18 mouse cellular contexts compared by ENCODE assay signal in the genomic region with DNA sequence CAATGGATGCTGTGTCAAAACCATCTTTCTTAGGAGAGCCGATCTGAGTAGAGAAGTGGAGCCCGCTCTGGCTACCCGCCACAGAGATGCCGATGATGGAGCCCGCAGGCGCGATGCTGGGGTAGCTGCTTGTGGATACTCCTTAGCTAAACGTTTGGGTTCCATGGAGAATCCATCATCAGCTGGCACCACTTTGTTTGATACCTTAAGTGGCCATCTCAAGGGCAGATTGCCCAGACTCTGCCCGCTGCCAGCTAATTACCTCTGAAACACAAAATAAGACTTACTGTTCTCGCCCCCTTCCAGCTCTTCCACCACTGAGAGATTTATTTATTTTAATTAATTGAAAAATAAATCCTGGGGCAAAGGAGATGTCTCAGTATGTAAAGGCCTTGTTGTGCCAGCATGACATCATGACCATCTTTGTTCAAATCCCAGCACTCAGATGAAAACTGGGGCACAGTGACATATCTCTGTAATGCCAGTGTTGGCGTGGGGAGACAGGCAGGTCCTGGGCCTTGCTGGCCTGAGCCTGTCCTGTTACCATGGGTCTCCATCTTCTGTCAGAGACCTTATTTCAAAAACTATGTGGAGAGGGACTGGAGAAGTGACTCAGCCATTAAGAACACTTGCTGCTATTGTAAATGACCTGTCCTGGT.
A peak's percentile ranks its signal among the peaks of the same experiment; 100 is the strongest.
DNase-seq lines count a peak whose midpoint lies in the region; ATAC-seq lines count a peak whose summit lies in the region.
"Had no signal": no experiment of that assay in that cellular context is flagged by ENCODE, and none has a peak within 500 bp of the region (broad histone marks: within the 10 kb centered on the region; RNA-seq: fewer than 3 reads in every experiment).

No protein-coding gene starts in this region.

- peak; percentile 1 for DNase-seq in cerebellum, adult 9-10 months
- no peak for DNase-seq in cerebellum, adult 11 months
- peak; percentile 8 to 23 for DNase-seq in layer of hippocampus, postnatal 10 days (ENCODE audit: low spot score in 2 of 2)
- no peak for DNase-seq in layer of hippocampus, adult 11-12 months (ENCODE audit: low spot score)
- DNase-seq in brain, adult 2 months (ENCODE audit: low read depth, low spot score) = peak; percentile 15
- DNase-seq in spleen, postnatal 10 days (ENCODE audit: low spot score in 2 of 2) = no peak
- DNase-seq: adrenal gland, postnatal 10 days; kidney, postnatal 4 days; lung, embryonic 14.5 days; right cerebral cortex, postnatal 25 days; thymus, postnatal 14 days had no signal

- no peak overlapping the region for H3K4me2 ChIP-seq in forebrain, embryonic 16.5 days (ENCODE audit: low read length)
- H3K4me2 ChIP-seq: embryonic facial prominence, embryonic 13.5 days; heart, embryonic 11.5 days; intestine, embryonic 15.5 days; liver, embryonic 11.5 days; lung, embryonic 14.5 days; midbrain, embryonic 13.5 days had no signal

- no peak overlapping the region for H3K4me3 ChIP-seq in forebrain, embryonic 16.5 days (replicated peaks; ENCODE audit: low read length)
- H3K4me3 ChIP-seq: embryonic facial prominence, embryonic 13.5 days; intestine, embryonic 15.5 days; midbrain, embryonic 13.5 days had no signal

- WGBS in forebrain, embryonic 16.5 days = 61% methylated on average over 11 of the region's 11 CpGs

- H3K36me3 ChIP-seq in forebrain, embryonic 16.5 days (ENCODE audit: control insufficient read depth, insufficient read depth) = no peaks in the 10 kb centered on the region
- H3K36me3 ChIP-seq: embryonic facial prominence, embryonic 13.5 days; intestine, embryonic 15.5 days; midbrain, embryonic 13.5 days had no signal

- H3K4me1 ChIP-seq in forebrain, embryonic 16.5 days (replicated peaks; ENCODE audit: control insufficient read depth, insufficient read depth, low read length) = 0 out of 2 replicates have a peak, but pooled peaks cover 3% of the 10 kb centered on the region
- H3K4me1 ChIP-seq: embryonic facial prominence, embryonic 13.5 days; intestine, embryonic 15.5 days; midbrain, embryonic 13.5 days had no signal

- ATAC-seq in forebrain, embryonic 16.5 days = peak; percentile 65
- ATAC-seq: intestine, embryonic 15.5 days; midbrain, embryonic 13.5 days had no signal

- H3K9me3 ChIP-seq in forebrain, embryonic 16.5 days (ENCODE audit: control insufficient read depth, low read length) = no peaks in the 10 kb centered on the region
- H3K9me3 ChIP-seq: embryonic facial prominence, embryonic 13.5 days; intestine, embryonic 15.5 days; midbrain, embryonic 13.5 days had no signal

- H3K9ac ChIP-seq in forebrain, embryonic 16.5 days (replicated peaks; ENCODE audit: low read depth, low read length) = no peak overlapping the region
- H3K9ac ChIP-seq: embryonic facial prominence, embryonic 13.5 days; intestine, embryonic 15.5 days; lung, embryonic 14.5 days; midbrain, embryonic 13.5 days had no signal

- no peaks in the 10 kb centered on the region for H3K27me3 ChIP-seq in forebrain, embryonic 16.5 days (replicated peaks; ENCODE audit: control insufficient read depth, insufficient read depth, low read length)
- H3K27me3 ChIP-seq: embryonic facial prominence, embryonic 13.5 days; intestine, embryonic 15.5 days; midbrain, embryonic 13.5 days had no signal

- H3K27ac ChIP-seq in forebrain, embryonic 16.5 days (ENCODE audit: low read length) = no peak overlapping the region
- H3K27ac ChIP-seq: embryonic facial prominence, embryonic 13.5 days; intestine, embryonic 15.5 days; macrophage; midbrain, embryonic 13.5 days had no signal

Comparison
In these comparisons a context has a peak if more than half of its experiments do, and no peak if none do; other contexts are left out.
1. DNase-seq: peak in cerebellum, adult 9-10 months (single experiment), layer of hippocampus, postnatal 10 days (2 of 2) and brain, adult 2 months (single experiment); none in cerebellum, adult 11 months (single experiment), layer of hippocampus, adult 11-12 months (single experiment) and spleen, postnatal 10 days (0 of 2).